ENCODE assay signal across 8 mouse cellular contexts in genomic region chr10:67095798-67096620, GRCm38 (mm10). TPM values are rescaled to one million over a fixed set of nuclear protein-coding genes. Genes with fewer than 3 reads are reported as not detected.
DNase-seq lines count a peak whose midpoint lies in the region; ATAC-seq and TF ChIP-seq lines count a peak whose summit lies in the region.

TSS of gene Jmjd1c (plus strand) at chr10:67096125.

- H3K4me2 ChIP-seq in heart, embryonic 12.5 days, result peak within 1 kb of the TSS; percentile 85
- peak within 1 kb of the TSS; percentile 64 for H3K4me2 ChIP-seq in kidney, embryonic 16.5 days (replicated peaks; ENCODE audit: low read depth, low read length)
- H3K4me2 ChIP-seq in liver, embryonic 11.5 days, result peak within 1 kb of the TSS; percentile 86
- H3K4me2 ChIP-seq in stomach, embryonic 16.5 days (ENCODE audit: low read depth, low read length), result peak within 1 kb of the TSS; percentile 78

- peak; percentile 85 for ATAC-seq in heart, embryonic 12.5 days (ENCODE audit: insufficient number of reproducible peaks, low FRiP score)
- peak; percentile 72 for ATAC-seq in kidney, embryonic 16.5 days (ENCODE audit: low FRiP score, low TSS enrichment)
- ATAC-seq in liver, embryonic 11.5 days (replicated peaks; ENCODE audit: low FRiP score), result peak; percentile 82
- ATAC-seq in stomach, embryonic 16.5 days (ENCODE audit: insufficient read depth, low FRiP score), result peak; percentile 86

- H3K27me3 ChIP-seq in E14TG2a.4 (ENCODE audit: insufficient read depth, low read length), result no peaks in the 10 kb centered on the region
- H3K27me3 ChIP-seq in heart, embryonic 12.5 days (replicated peaks), result no peaks in the 10 kb centered on the region
- H3K27me3 ChIP-seq in kidney, embryonic 16.5 days (ENCODE audit: insufficient read depth, low read length), result no peaks in the 10 kb centered on the region
- H3K27me3 ChIP-seq in liver, embryonic 11.5 days (replicated peaks; ENCODE audit: control insufficient read depth, insufficient read depth, low read length), result no peaks in the 10 kb centered on the region
- no peaks in the 10 kb centered on the region for H3K27me3 ChIP-seq in stomach, embryonic 16.5 days (ENCODE audit: control insufficient read depth, insufficient read depth, low read length)

- H3K4me3 ChIP-seq in E14TG2a.4 (replicated peaks; ENCODE audit: low read length), result peak within 1 kb of the TSS; percentile 93
- H3K4me3 ChIP-seq in brown adipose tissue, adult 24 weeks (ENCODE audit: insufficient read depth, low read depth, low read length), result peak within 1 kb of the TSS; percentile 100
- H3K4me3 ChIP-seq in heart, embryonic 12.5 days, result peak within 1 kb of the TSS; percentile 93
- H3K4me3 ChIP-seq in kidney, embryonic 16.5 days (ENCODE audit: low read length), result peak within 1 kb of the TSS; percentile 94
- H3K4me3 ChIP-seq in liver, embryonic 11.5 days (ENCODE audit: low read depth, low read length), result peak within 1 kb of the TSS; percentile 90
- H3K4me3 ChIP-seq in stomach, embryonic 16.5 days (replicated peaks; ENCODE audit: low read length), result peak within 1 kb of the TSS; percentile 93

- TF ChIP-seq CTCF in E14TG2a.4 (conservative IDR thresholded peaks at IDR 0.05; ENCODE audit: low read length), result no peak

- DNase-seq in fat pad, adult 2 months (ENCODE audit: extremely low read depth, low read depth, low spot score), result peak; percentile 71
- DNase-seq in liver, embryonic 11.5 days (ENCODE audit: low spot score), result peak; percentile 79
- peak; percentile 78 for DNase-seq in naive thymus-derived CD4-positive, alpha-beta T cell, adult 2 months (ENCODE audit: low read depth)

- peaks cover 14% of the 10 kb centered on the region; the same call in 1 of the 2 replicates for H3K36me3 ChIP-seq in E14TG2a.4 (ENCODE audit: insufficient read depth, low read length)
- no peaks in the 10 kb centered on the region for H3K36me3 ChIP-seq in heart, embryonic 12.5 days
- H3K36me3 ChIP-seq in kidney, embryonic 16.5 days (ENCODE audit: insufficient read depth, low read length), result no peaks in the 10 kb centered on the region
- H3K36me3 ChIP-seq in liver, embryonic 11.5 days (ENCODE audit: control insufficient read depth, insufficient read depth, low read length), result no peaks in the 10 kb centered on the region
- H3K36me3 ChIP-seq in stomach, embryonic 16.5 days (ENCODE audit: control insufficient read depth, insufficient read depth, low read length), result no peaks in the 10 kb centered on the region

- peak within 1 kb of the TSS; percentile 96 for H3K27ac ChIP-seq in brown adipose tissue, adult 24 weeks (replicated peaks; ENCODE audit: low read depth, low read length)
- peak within 1 kb of the TSS; percentile 99 for H3K27ac ChIP-seq in heart, embryonic 12.5 days (ENCODE audit: poor library complexity, severe bottlenecking)
- H3K27ac ChIP-seq in kidney, embryonic 16.5 days (ENCODE audit: low read length), result peak within 1 kb of the TSS; percentile 99
- H3K27ac ChIP-seq in liver, embryonic 11.5 days (ENCODE audit: low read depth, low read length), result peak within 1 kb of the TSS; percentile 97
- H3K27ac ChIP-seq in stomach, embryonic 16.5 days (ENCODE audit: low read length), result peak within 1 kb of the TSS; percentile 100

- peaks cover 54% of the 10 kb centered on the region for H3K4me1 ChIP-seq in E14TG2a.4 (replicated peaks; ENCODE audit: low read depth, low read length)
- H3K4me1 ChIP-seq in brown adipose tissue, adult 24 weeks (ENCODE audit: control insufficient read depth, insufficient read depth, insufficient read length, low read length), result peaks cover 22% of the 10 kb centered on the region
- peaks cover 40% of the 10 kb centered on the region for H3K4me1 ChIP-seq in heart, embryonic 12.5 days (replicated peaks)
- H3K4me1 ChIP-seq in kidney, embryonic 16.5 days (ENCODE audit: insufficient read depth, low read length), result peaks cover 48% of the 10 kb centered on the region
- peaks cover 28% of the 10 kb centered on the region for H3K4me1 ChIP-seq in liver, embryonic 11.5 days (replicated peaks; ENCODE audit: control insufficient read depth, insufficient read depth, low read length)
- H3K4me1 ChIP-seq in stomach, embryonic 16.5 days (ENCODE audit: control insufficient read depth, insufficient read depth, low read length), result peaks cover 34% of the 10 kb centered on the region

- 1% methylated on average over 72 of the region's 73 CpGs for WGBS in heart, embryonic 12.5 days
- WGBS in kidney, embryonic 16.5 days, result under 1% methylated on average over 67 of the region's 73 CpGs
- WGBS in liver, embryonic 11.5 days, result 2% methylated on average over 57 of the region's 73 CpGs
- 1% methylated on average over 71 of the region's 73 CpGs for WGBS in stomach, embryonic 16.5 days

- peak within 1 kb of the TSS; percentile 98 for H3K9ac ChIP-seq in heart, embryonic 12.5 days
- peak within 1 kb of the TSS; percentile 100 for H3K9ac ChIP-seq in kidney, embryonic 16.5 days (replicated peaks; ENCODE audit: low read length)
- peak within 1 kb of the TSS; percentile 98 for H3K9ac ChIP-seq in liver, embryonic 11.5 days (ENCODE audit: low read depth, low read length)
- peak within 1 kb of the TSS; percentile 100 for H3K9ac ChIP-seq in stomach, embryonic 16.5 days (ENCODE audit: low read length)

- H3K9me3 ChIP-seq in E14TG2a.4 (ENCODE audit: low read length), result no peaks in the 10 kb centered on the region
- H3K9me3 ChIP-seq in heart, embryonic 12.5 days (replicated peaks), result no peaks in the 10 kb centered on the region
- H3K9me3 ChIP-seq in kidney, embryonic 16.5 days (ENCODE audit: low read length), result no peaks in the 10 kb centered on the region
- H3K9me3 ChIP-seq in liver, embryonic 11.5 days (ENCODE audit: control insufficient read depth, low read length), result no peaks in the 10 kb centered on the region
- no peaks in the 10 kb centered on the region for H3K9me3 ChIP-seq in stomach, embryonic 16.5 days (replicated peaks; ENCODE audit: control insufficient read depth, low read length)

RNA-seq across cellular contexts. Expression of gene Jmjd1c, which starts in this region (rescaled TPM):
- 8.4 and 12.7 TPM in 2 replicates for polyA plus RNA-seq in brown adipose tissue, adult 24 weeks (2012; ENCODE audit: insufficient read depth, insufficient read length, missing spikeins)
- 37.9 and 42.3 TPM in 2 replicates for polyA plus RNA-seq in heart, embryonic 12.5 days (2016; fragmentation: Nextera tagmentation; extraction: Ambion mirVana)
- 30.5 and 33.7 TPM in 2 replicates for polyA plus RNA-seq in kidney, embryonic 16.5 days (2015; fragmentation: Nextera tagmentation; extraction: Ambion mirVana)
- 26.0 and 31.6 TPM in 2 replicates for polyA plus RNA-seq in liver, embryonic 11.5 days (2014; fragmentation: Nextera tagmentation; extraction: Ambion mirVana)
- polyA plus RNA-seq in stomach, embryonic 16.5 days (2015; fragmentation: Nextera tagmentation; extraction: Ambion mirVana), result 26.7 and 30.3 TPM in 2 replicates

Comparison
In these comparisons a context has a peak if more than half of its experiments do, and no peak if none do; other contexts are left out.
1. Peak in every context shown above with its lines: DNase-seq, ATAC-seq, H3K4me3 ChIP-seq and H3K27ac ChIP-seq.